Mouse (Mus musculus): ENCODE results near the gene Fads6. TPM values are rescaled to one million over a fixed set of nuclear protein-coding genes. Genes with fewer than 3 reads are reported as not detected.

The Fads6 gene
- total and polyA plus RNA-seq, 2 experiments from 2014 or later: 1.6 to 10.2 TPM

DNA sequence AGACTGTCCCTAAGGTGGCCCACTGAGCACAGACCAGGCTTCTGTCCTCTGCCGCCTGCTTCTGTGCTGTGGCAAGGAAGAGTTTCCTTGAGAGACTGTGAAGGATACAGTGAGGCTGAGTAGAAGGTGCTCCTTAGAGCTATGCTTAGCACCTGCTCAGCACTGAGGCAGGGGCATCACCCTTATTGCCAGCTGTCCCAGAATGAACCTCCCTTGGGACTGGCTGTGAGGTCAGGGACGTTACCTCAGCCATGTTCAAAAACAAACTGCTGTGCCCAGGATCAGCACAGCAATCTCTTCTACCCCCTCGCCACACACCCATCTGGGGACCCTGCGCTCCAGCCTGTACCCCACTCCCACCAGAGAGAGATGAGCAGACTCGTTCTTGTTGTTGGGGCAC lies 64.6 kb downstream of the Fads6 start:
- no peaks in the 10 kb centered on the region for H3K27me3 ChIP-seq (ENCODE audit: insufficient read depth, low read length)
- no peaks in the 10 kb centered on the region for H3K36me3 ChIP-seq (ENCODE audit: insufficient read depth, low read length)
- H3K4me1 ChIP-seq (ENCODE audit: insufficient read depth, low read length): peaks cover 4% of the 10 kb centered on the region; the same call in 1 of the 2 replicates
- H3K4me2 ChIP-seq (ENCODE audit: low read depth, low read length, poor library complexity, severe bottlenecking): no peak overlapping the region
- no peak for DNase-seq (ENCODE audit: low spot score)
- H3K4me3 ChIP-seq (ENCODE audit: low read depth, low read length): no peak overlapping the region
- no peak for ATAC-seq (ENCODE audit: low FRiP score)
- H3K9ac ChIP-seq (replicated peaks; ENCODE audit: low read length, poor library complexity, severe bottlenecking): peak overlapping the region; percentile 39; the same call in 1 of the 2 replicates
- 65% methylated on average over 5 of the region's 5 CpGs for WGBS
- H3K27ac ChIP-seq (ENCODE audit: low read depth, low read length): no peak overlapping the region
- H3K9me3 ChIP-seq (ENCODE audit: low read length): no peaks in the 10 kb centered on the region
- no peak for TF ChIP-seq CTCF (IDR thresholded peaks at IDR 0.05)

DNA sequence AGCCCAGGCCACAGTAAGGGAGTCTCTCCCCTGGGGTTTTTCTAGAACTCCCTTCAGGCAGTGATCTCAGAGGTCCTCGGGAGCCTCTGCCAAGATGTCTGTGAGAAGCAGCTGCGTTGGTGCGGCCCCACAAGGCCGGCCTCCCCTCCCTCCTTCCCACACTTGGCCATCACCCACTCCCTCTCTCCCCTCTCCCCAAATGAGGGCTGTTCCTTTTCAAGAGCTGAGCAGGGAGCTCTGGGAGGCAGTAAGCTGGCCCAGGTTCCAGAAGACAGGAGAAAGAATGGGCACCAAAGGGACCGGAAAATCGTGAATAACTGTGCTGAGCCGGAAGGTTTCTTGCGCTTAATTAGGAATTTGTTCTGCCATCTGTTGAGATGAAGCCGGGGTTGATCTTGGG lies 65.5 kb downstream of the Fads6 start:
- Histone ChIP-seq H3K4me3 (ENCODE audit: low read depth, low read length) (no peak overlapping the region), H3K36me3 (ENCODE audit: insufficient read depth, low read length) (no peaks in the 10 kb centered on the region), H3K27ac (ENCODE audit: low read depth, low read length) (no peak overlapping the region; the same call in 1 of the 2 replicates), H3K4me2 (ENCODE audit: low read depth, low read length, poor library complexity, severe bottlenecking) (no peak overlapping the region), H3K27me3 (ENCODE audit: insufficient read depth, low read length) (no peaks in the 10 kb centered on the region), H3K9ac (replicated peaks; ENCODE audit: low read length, poor library complexity, severe bottlenecking) (no peak overlapping the region), H3K4me1 (ENCODE audit: insufficient read depth, low read length) (peaks cover 13% of the 10 kb centered on the region), H3K9me3 (ENCODE audit: low read length) (no peaks in the 10 kb centered on the region)
- no peak for ATAC-seq (ENCODE audit: low FRiP score)
- WGBS: 27% methylated on average over 9 of the region's 9 CpGs
- no peak for TF ChIP-seq CTCF (IDR thresholded peaks at IDR 0.05)
- DNase-seq (ENCODE audit: low spot score): peak; percentile 63

DNA sequence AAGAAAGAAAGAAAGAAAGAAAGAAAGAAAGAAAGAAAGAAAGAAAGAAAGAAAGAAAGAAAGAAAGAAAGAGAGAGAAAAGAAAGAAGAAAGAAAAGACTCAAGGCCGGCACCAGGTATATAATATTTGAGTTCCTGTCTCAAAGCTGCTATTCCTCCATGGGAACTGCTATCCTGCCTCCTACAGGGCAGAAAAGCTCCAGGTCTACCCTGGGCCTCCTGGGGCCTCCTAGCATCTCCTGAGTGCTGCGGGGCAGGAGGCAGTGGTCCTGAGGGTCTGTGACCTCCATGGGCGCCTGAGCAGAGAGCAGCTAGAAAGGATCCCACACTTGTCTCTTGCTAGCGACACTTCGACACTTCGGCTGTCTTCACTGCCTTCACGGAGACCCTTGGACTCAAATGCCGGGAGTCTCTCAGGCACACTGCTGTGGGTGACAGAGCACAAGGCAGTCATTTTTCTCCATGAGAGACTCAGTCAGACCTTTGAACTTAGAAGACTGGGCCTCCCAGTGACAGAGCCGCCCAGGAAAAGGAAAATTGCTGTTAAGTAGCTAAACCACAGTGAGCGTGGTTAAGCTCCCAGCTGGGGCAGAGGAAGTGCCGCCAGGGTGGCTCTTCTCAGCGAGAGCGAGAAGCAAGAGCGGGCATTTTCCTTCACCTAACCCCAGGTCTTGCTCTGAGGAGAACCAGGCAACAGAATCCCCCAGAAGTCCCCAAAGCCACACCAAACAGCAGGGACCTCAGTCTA lies 66.1 kb downstream of the Fads6 start:
- Histone ChIP-seq H3K4me2 (ENCODE audit: low read depth, low read length, poor library complexity, severe bottlenecking) (no peak overlapping the region), H3K27me3 (ENCODE audit: insufficient read depth, low read length) (no peaks in the 10 kb centered on the region), H3K9me3 (ENCODE audit: low read length) (no peaks in the 10 kb centered on the region), H3K4me1 (ENCODE audit: insufficient read depth, low read length) (peaks cover 17% of the 10 kb centered on the region), H3K9ac (replicated peaks; ENCODE audit: low read length, poor library complexity, severe bottlenecking) (no peak overlapping the region), H3K36me3 (ENCODE audit: insufficient read depth, low read length) (no peaks in the 10 kb centered on the region), H3K4me3 (ENCODE audit: low read depth, low read length) (no peak overlapping the region), H3K27ac (ENCODE audit: low read depth, low read length) (no peak overlapping the region; the same call in 1 of the 2 replicates)
- no peak for TF ChIP-seq CTCF (IDR thresholded peaks at IDR 0.05)
- WGBS: 53% methylated on average over 14 of the region's 14 CpGs
- ATAC-seq (ENCODE audit: low FRiP score) (no peak), DNase-seq (ENCODE audit: low spot score) (no peak)

Small RNA genes lying within 50 kb of the gene (microRNA-seq; reads per million reads assigned to microRNA genes)
- not detected for gene Gm25837 (ENCODE audit: borderline number of aligned reads)

Other genes with a start within 250 kb of the Fads6 start
- 0.82 TPM in 1 of 2 replicates, not detected in the other for gene Cd300ld3, start 249.3 kb downstream of the Fads6 start, total RNA-seq (2014; rRNA removed)
- not detected in 2 replicates for gene Cd300ld3, start 249.3 kb downstream of the Fads6 start, polyA plus RNA-seq (2015; fragmentation: Nextera tagmentation; extraction: Ambion mirVana)
- gene Cd300e, start 235.5 kb downstream of the Fads6 start, total RNA-seq (2014; rRNA removed): 0.19 TPM in 1 of 2 replicates, not detected in the other
- gene Cd300e, start 235.5 kb downstream of the Fads6 start, polyA plus RNA-seq (2015; fragmentation: Nextera tagmentation; extraction: Ambion mirVana): 0.10 and 0.12 TPM in 2 replicates
- gene Rab37, start 206.2 kb downstream of the Fads6 start, total RNA-seq (2014; rRNA removed): 0.57 and 0.93 TPM in 2 replicates
- 0.67 and 0.90 TPM in 2 replicates for gene Rab37, start 206.2 kb downstream of the Fads6 start, polyA plus RNA-seq (2015; fragmentation: Nextera tagmentation; extraction: Ambion mirVana)
- 0.16 and 0.42 TPM in 2 replicates for gene Cd300lf, start 163.7 kb downstream of the Fads6 start, total RNA-seq (2014; rRNA removed)
- 0.09 and 0.10 TPM in 2 replicates for gene Cd300lf, start 163.7 kb downstream of the Fads6 start, polyA plus RNA-seq (2015; fragmentation: Nextera tagmentation; extraction: Ambion mirVana)
- 53.3 and 57.3 TPM in 2 replicates for gene Slc9a3r1, start 134.3 kb downstream of the Fads6 start, total RNA-seq (2014; rRNA removed)
- gene Slc9a3r1, start 134.3 kb downstream of the Fads6 start, polyA plus RNA-seq (2015; fragmentation: Nextera tagmentation; extraction: Ambion mirVana): 65.4 and 72.9 TPM in 2 replicates
- 7.8 and 8.5 TPM in 2 replicates for gene Tmem104, start 110.2 kb downstream of the Fads6 start, total RNA-seq (2014; rRNA removed)
- gene Tmem104, start 110.2 kb downstream of the Fads6 start, polyA plus RNA-seq (2015; fragmentation: Nextera tagmentation; extraction: Ambion mirVana): 12.2 and 12.9 TPM in 2 replicates
- gene Nat9, start 109.8 kb downstream of the Fads6 start, total RNA-seq (2014; rRNA removed): 13.0 and 19.3 TPM in 2 replicates
- gene Nat9, start 109.8 kb downstream of the Fads6 start, polyA plus RNA-seq (2015; fragmentation: Nextera tagmentation; extraction: Ambion mirVana): 17.5 and 20.1 TPM in 2 replicates
- 2.9 and 4.1 TPM in 2 replicates for gene Grin2c, start 30.4 kb downstream of the Fads6 start, total RNA-seq (2014; rRNA removed)
- 0.59 and 0.75 TPM in 2 replicates for gene Grin2c, start 30.4 kb downstream of the Fads6 start, polyA plus RNA-seq (2015; fragmentation: Nextera tagmentation; extraction: Ambion mirVana)
- gene Fdxr, start 20.6 kb downstream of the Fads6 start, total RNA-seq (2014; rRNA removed): 17.7 and 18.8 TPM in 2 replicates
- gene Fdxr, start 20.6 kb downstream of the Fads6 start, polyA plus RNA-seq (2015; fragmentation: Nextera tagmentation; extraction: Ambion mirVana): 14.8 and 16.7 TPM in 2 replicates
- gene Otop2, start 9.5 kb upstream of the Fads6 start, total RNA-seq (2014; rRNA removed): 0.05 and 1.5 TPM in 2 replicates
- 0.15 and 0.22 TPM in 2 replicates for gene Otop2, start 9.5 kb upstream of the Fads6 start, polyA plus RNA-seq (2015; fragmentation: Nextera tagmentation; extraction: Ambion mirVana)
- gene Ush1g, start 24.4 kb upstream of the Fads6 start, total RNA-seq (2014; rRNA removed): 0.14 TPM in 1 of 2 replicates, not detected in the other
- gene Ush1g, start 24.4 kb upstream of the Fads6 start, polyA plus RNA-seq (2015; fragmentation: Nextera tagmentation; extraction: Ambion mirVana): 0.21 and 0.32 TPM in 2 replicates
- 2.1 and 3.7 TPM in 2 replicates for gene Otop3, start 37.1 kb upstream of the Fads6 start, total RNA-seq (2014; rRNA removed)
- gene Otop3, start 37.1 kb upstream of the Fads6 start, polyA plus RNA-seq (2015; fragmentation: Nextera tagmentation; extraction: Ambion mirVana): 1.8 and 2.1 TPM in 2 replicates
- 96.0 and 106 TPM in 2 replicates for gene Hid1, start 70.1 kb upstream of the Fads6 start, total RNA-seq (2014; rRNA removed)
- 65.6 TPM in 2 replicates for gene Hid1, start 70.1 kb upstream of the Fads6 start, polyA plus RNA-seq (2015; fragmentation: Nextera tagmentation; extraction: Ambion mirVana)
- 66.0 and 68.8 TPM in 2 replicates for gene Cdr2l, start 84.3 kb upstream of the Fads6 start, total RNA-seq (2014; rRNA removed)
- gene Cdr2l, start 84.3 kb upstream of the Fads6 start, polyA plus RNA-seq (2015; fragmentation: Nextera tagmentation; extraction: Ambion mirVana): 16.0 and 17.2 TPM in 2 replicates
- gene Mrpl58, start 106.1 kb upstream of the Fads6 start, total RNA-seq (2014; rRNA removed): 69.2 and 78.1 TPM in 2 replicates
- 187 and 201 TPM in 2 replicates for gene Mrpl58, start 106.1 kb upstream of the Fads6 start, polyA plus RNA-seq (2015; fragmentation: Nextera tagmentation; extraction: Ambion mirVana)
- gene Atp5h, start 122.3 kb upstream of the Fads6 start, total RNA-seq (2014; rRNA removed): 319 and 329 TPM in 2 replicates
- 934 and 951 TPM in 2 replicates for gene Atp5h, start 122.3 kb upstream of the Fads6 start, polyA plus RNA-seq (2015; fragmentation: Nextera tagmentation; extraction: Ambion mirVana)
- gene Kctd2, start 122.5 kb upstream of the Fads6 start, total RNA-seq (2014; rRNA removed): 22.1 and 27.4 TPM in 2 replicates
- 27.7 and 29.4 TPM in 2 replicates for gene Kctd2, start 122.5 kb upstream of the Fads6 start, polyA plus RNA-seq (2015; fragmentation: Nextera tagmentation; extraction: Ambion mirVana)
- gene Trim80, start 142.9 kb upstream of the Fads6 start, total RNA-seq (2014; rRNA removed): 0.44 TPM in 1 of 2 replicates, not detected in the other
- gene Trim80, start 142.9 kb upstream of the Fads6 start, polyA plus RNA-seq (2015; fragmentation: Nextera tagmentation; extraction: Ambion mirVana): not detected in 2 replicates
- gene Slc16a5, start 164.8 kb upstream of the Fads6 start, total RNA-seq (2014; rRNA removed): not detected in 2 replicates
- gene Slc16a5, start 164.8 kb upstream of the Fads6 start, polyA plus RNA-seq (2015; fragmentation: Nextera tagmentation; extraction: Ambion mirVana): 0.21 and 0.23 TPM in 2 replicates
- gene Armc7, start 178.0 kb upstream of the Fads6 start, total RNA-seq (2014; rRNA removed): 9.0 and 14.0 TPM in 2 replicates
- gene Armc7, start 178.0 kb upstream of the Fads6 start, polyA plus RNA-seq (2015; fragmentation: Nextera tagmentation; extraction: Ambion mirVana): 12.9 and 13.4 TPM in 2 replicates
- 85.3 and 91.1 TPM in 2 replicates for gene Nt5c, start 194.2 kb upstream of the Fads6 start, total RNA-seq (2014; rRNA removed)
- gene Nt5c, start 194.2 kb upstream of the Fads6 start, polyA plus RNA-seq (2015; fragmentation: Nextera tagmentation; extraction: Ambion mirVana): 131 and 133 TPM in 2 replicates
- 744 and 761 TPM in 2 replicates for gene Jpt1, start 216.7 kb upstream of the Fads6 start, total RNA-seq (2014; rRNA removed)
- gene Jpt1, start 216.7 kb upstream of the Fads6 start, polyA plus RNA-seq (2015; fragmentation: Nextera tagmentation; extraction: Ambion mirVana): 1,252 and 1,259 TPM in 2 replicates
- gene Sumo2, start 238.6 kb upstream of the Fads6 start, total RNA-seq (2014; rRNA removed): 543 and 643 TPM in 2 replicates
- gene Sumo2, start 238.6 kb upstream of the Fads6 start, polyA plus RNA-seq (2015; fragmentation: Nextera tagmentation; extraction: Ambion mirVana): 972 and 1,028 TPM in 2 replicates